Mouse (Mus musculus): ENCODE measurements around the gene Phospho1.

DNA sequence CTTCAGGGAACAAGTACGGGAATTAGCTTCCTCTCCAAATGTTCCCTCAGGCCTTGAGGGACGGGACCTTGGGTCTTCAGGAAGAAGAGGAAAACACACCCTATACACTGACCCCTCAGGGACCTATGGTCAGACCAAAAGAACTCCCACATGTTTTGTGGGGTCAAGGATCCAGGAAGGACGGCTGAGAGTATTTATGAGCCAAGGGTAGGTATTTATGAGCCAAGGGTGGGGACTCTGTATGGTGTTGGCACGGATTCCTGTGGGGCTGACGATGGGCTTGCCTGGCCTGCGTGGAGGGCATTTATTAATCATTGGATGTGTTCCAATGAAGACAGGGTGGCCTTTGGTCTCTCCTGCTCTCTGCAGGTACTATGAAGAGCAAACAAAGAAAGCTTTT, 12.1 kb downstream of the Phospho1 start:
- TF ChIP-seq CTCF (IDR thresholded peaks at IDR 0.05; ENCODE audit: low read depth, low read length) (no peak), GATA2 (IDR thresholded peaks at IDR 0.05; ENCODE audit: borderline replicate concordance, low read depth, low read length) (no peak)

Data from G1E (cell line).